Mouse (Mus musculus) kidney, embryonic 14.5 days (tissue): ENCODE measurements around the gene Map3k15. TPM values are rescaled to one million over a fixed set of nuclear protein-coding genes. Genes with fewer than 3 reads are reported as not detected.

Source experiments
- ATAC-seq: fragments of 200-750 bp; cut with Nextera tagmentation; 2 replicates; pipeline ENCODE4 v1.8.0; 2017; ENCODE audit warnings: moderate number of reproducible peaks, mild to moderate bottlenecking, moderate TSS enrichment, moderate library complexity; ENCODE audit not compliant: low FRiP score, low TSS enrichment
- H3K27ac ChIP-seq: fragments of 300-500 bp; sonication (generic); 2 replicates; pipeline ENCODE4 v1.5.1; 2014; ENCODE audit warnings: low read depth, mild to moderate bottlenecking, low read length, moderate library complexity, mixed read lengths
- H3K27me3 ChIP-seq: fragments of 300-500 bp; sonication (generic); 2 replicates; pipeline ENCODE4 v1.6.1; 2014; ENCODE audit warnings: mild to moderate bottlenecking, low read length; ENCODE audit not compliant: control insufficient read depth, insufficient read depth
- H3K36me3 ChIP-seq: fragments of 300-500 bp; sonication (generic); 2 replicates; pipeline ENCODE4 v1.6.1; 2014; ENCODE audit warnings: low read length, mixed read lengths; ENCODE audit not compliant: control insufficient read depth, insufficient read depth
- H3K4me1 ChIP-seq: fragments of 300-500 bp; sonication (generic); 2 replicates; pipeline ENCODE4 v1.6.1; 2014; ENCODE audit warnings: low read length, mixed read lengths; ENCODE audit not compliant: control insufficient read depth, insufficient read depth
- H3K4me2 ChIP-seq: fragments of 300-500 bp; sonication (generic); replicated peaks from 2 replicates; pipeline ENCODE4 v1.6.1; 2014; ENCODE audit warnings: low read depth, mild to moderate bottlenecking, low read length
- H3K4me3 ChIP-seq: fragments of 300-500 bp; sonication (generic); 2 replicates; pipeline ENCODE4 v1.5.1; 2014; ENCODE audit warnings: mild to moderate bottlenecking, low read length
- H3K9ac ChIP-seq: fragments of 300-500 bp; sonication (generic); 2 replicates; pipeline ENCODE4 v1.6.1; 2014; ENCODE audit warnings: low read depth, mild to moderate bottlenecking, low read length, moderate library complexity
- H3K9me3 ChIP-seq: fragments of 300-500 bp; sonication (generic); 2 replicates; pipeline ENCODE4 v1.6.1; 2016; ENCODE audit warnings: low read length; ENCODE audit not compliant: control insufficient read depth
- WGBS: fragments of 180-500 bp; shearing (Covaris S2); extraction: QIAGEN DNeasy Blood & Tissue Kit; methylation state at CpG from one replicate; pipeline ENCODE4 v1.1.7; 2014; 5-methylcytosine and 5-hydroxymethylcytosine counted together
- polyA plus RNA-seq: library from polyadenylated mRNA; unstranded; fragments of >200 nt; fragmentation: Nextera tagmentation; extraction: Ambion mirVana; gene quantifications from 2 replicates; pipeline ENCODE4 v1.2.1, GENCODE M21; 2014

The Map3k15 gene
- polyA plus RNA-seq, 1 experiment from 2014 or later: 0.34 TPM

- Histone ChIP-seq H3K27ac (peak within 1 kb of the TSS; percentile 93), H3K36me3 (no peaks in the 10 kb centered on the region), H3K27me3 (no peaks in the 10 kb centered on the region), H3K9me3 (no peaks in the 10 kb centered on the region), H3K4me1 (no peaks in the 10 kb centered on the region), H3K4me3 (peak within 1 kb of the TSS; percentile 62), H3K9ac (peak within 1 kb of the TSS; percentile 70), H3K4me2 (peak within 1 kb of the TSS; percentile 55)
- ATAC-seq: peak; percentile 97
- 25% methylated on average over 50 of the region's 67 CpGs for WGBS
These were observed 149.9 kb downstream of the Map3k15 start, which contains the start of gene Pdha1 for GRCm38 (mm10) chrX:160137861-160138717. TSS of gene Pdha1 (minus strand) at chrX:160138413.

GRCm38 (mm10) chrX:160146806-160147205, 158.6 kb downstream of the Map3k15 start:
- H3K9ac ChIP-seq: no peak overlapping the region
- 88% methylated on average over 4 of the region's 4 CpGs for WGBS
- ATAC-seq: no peak
- no peaks in the 10 kb centered on the region for H3K4me1 ChIP-seq
- H3K27ac ChIP-seq: no peak overlapping the region
- H3K9me3 ChIP-seq: no peaks in the 10 kb centered on the region
- no peaks in the 10 kb centered on the region for H3K36me3 ChIP-seq
- no peaks in the 10 kb centered on the region for H3K27me3 ChIP-seq
- no peak overlapping the region for H3K4me2 ChIP-seq
- no peak overlapping the region for H3K4me3 ChIP-seq

GRCm38 (mm10) chrX:160147406-160147805, 159.2 kb downstream of the Map3k15 start:
- 79% methylated on average over 3 of the region's 3 CpGs for WGBS
- Histone ChIP-seq H3K9me3 (no peaks in the 10 kb centered on the region), H3K4me1 (no peaks in the 10 kb centered on the region), H3K4me3 (no peak overlapping the region), H3K27me3 (no peaks in the 10 kb centered on the region), H3K4me2 (no peak overlapping the region), H3K36me3 (no peaks in the 10 kb centered on the region), H3K9ac (no peak overlapping the region), H3K27ac (no peak overlapping the region)
- no peak for ATAC-seq

GRCm38 (mm10) chrX:160148859-160149258, 160.6 kb downstream of the Map3k15 start:
- no peak for ATAC-seq
- Histone ChIP-seq H3K36me3 (no peaks in the 10 kb centered on the region), H3K9ac (no peak overlapping the region), H3K27me3 (no peaks in the 10 kb centered on the region), H3K4me1 (no peaks in the 10 kb centered on the region), H3K27ac (no peak overlapping the region), H3K4me3 (no peak overlapping the region), H3K9me3 (no peaks in the 10 kb centered on the region), H3K4me2 (no peak overlapping the region)
- WGBS: 83% methylated on average over 3 of the region's 3 CpGs

GRCm38 (mm10) chrX:160153147-160153815, 165.0 kb downstream of the Map3k15 start:
- no peak overlapping the region for H3K4me2 ChIP-seq
- H3K36me3 ChIP-seq: no peaks in the 10 kb centered on the region
- no peak overlapping the region for H3K27ac ChIP-seq
- WGBS: 67% methylated on average over 4 of the region's 4 CpGs
- no peak overlapping the region for H3K9ac ChIP-seq
- H3K4me1 ChIP-seq: no peaks in the 10 kb centered on the region
- H3K9me3 ChIP-seq: no peaks in the 10 kb centered on the region
- no peaks in the 10 kb centered on the region for H3K27me3 ChIP-seq
- H3K4me3 ChIP-seq: no peak overlapping the region
- ATAC-seq: no peak

GRCm38 (mm10) chrX:160164259-160164658, 176.0 kb downstream of the Map3k15 start:
- Histone ChIP-seq H3K27me3 (no peaks in the 10 kb centered on the region), H3K27ac (no peak overlapping the region)
- 87% methylated on average over 3 of the region's 3 CpGs for WGBS

GRCm38 (mm10) chrX:160166246-160166985, 178.2 kb downstream of the Map3k15 start:
- Histone ChIP-seq H3K27ac (no peak overlapping the region), H3K4me2 (no peak overlapping the region), H3K27me3 (no peaks in the 10 kb centered on the region), H3K36me3 (no peaks in the 10 kb centered on the region), H3K4me1 (no peaks in the 10 kb centered on the region), H3K9me3 (no peaks in the 10 kb centered on the region), H3K4me3 (no peak overlapping the region), H3K9ac (no peak overlapping the region)
- no peak for ATAC-seq
- WGBS: 55% methylated on average over 6 of the region's 6 CpGs

More at GRCm38 (mm10) chrX:160164259-160164658, 176.0 kb downstream of the Map3k15 start:
- Histone ChIP-seq H3K4me3 (no peak overlapping the region), H3K4me2 (no peak overlapping the region), H3K9ac (no peak overlapping the region), H3K9me3 (no peaks in the 10 kb centered on the region), H3K36me3 (no peaks in the 10 kb centered on the region), H3K4me1 (no peaks in the 10 kb centered on the region)
- no peak for ATAC-seq

GRCm38 (mm10) chrX:160170150-160170549, 181.9 kb downstream of the Map3k15 start:
- WGBS: 23% methylated on average over 2 of the region's 3 CpGs
- H3K36me3 ChIP-seq: no peaks in the 10 kb centered on the region
- ATAC-seq: no peak
- no peak overlapping the region for H3K9ac ChIP-seq
- H3K9me3 ChIP-seq: no peaks in the 10 kb centered on the region
- no peaks in the 10 kb centered on the region for H3K27me3 ChIP-seq
- no peak overlapping the region for H3K4me2 ChIP-seq
- no peak overlapping the region for H3K4me3 ChIP-seq
- no peak overlapping the region for H3K27ac ChIP-seq
- no peaks in the 10 kb centered on the region for H3K4me1 ChIP-seq
